Mouse (Mus musculus) ES-Bruce4 (cell line): Measurements from ENCODE around the gene Rras. TPM values are rescaled to one million over a fixed set of nuclear protein-coding genes. Genes with fewer than 3 reads are reported as not detected.

Experiments
- H3K27ac ChIP-seq: 2 replicates; pipeline ENCODE4 v1.5.1; 2012; ENCODE audit warnings: low read length, inconsistent platforms; ENCODE audit not compliant: insufficient read depth
- H3K27me3 ChIP-seq: 2 replicates; pipeline ENCODE4 v1.6.1; 2012; ENCODE audit warnings: mild to moderate bottlenecking, low read length, inconsistent platforms; ENCODE audit not compliant: control insufficient read depth, poor library complexity, insufficient read depth, severe bottlenecking
- H3K36me3 ChIP-seq: 2 replicates; pipeline ENCODE4 v1.6.1; 2012; ENCODE audit warnings: inconsistent platforms, mild to moderate bottlenecking, low read length, moderate library complexity; ENCODE audit not compliant: control insufficient read depth, poor library complexity, insufficient read depth, severe bottlenecking
- H3K4me1 ChIP-seq: one replicate; pipeline ENCODE4 v1.8.1; 2011; ENCODE audit warnings: low read length; ENCODE audit not compliant: control insufficient read depth, insufficient read depth
- H3K4me3 ChIP-seq: 2 replicates; pipeline ENCODE4 v1.5.1; 2011; ENCODE audit warnings: low read depth, mild to moderate bottlenecking, low read length
- H3K9ac ChIP-seq: 2 replicates; pipeline ENCODE4 v1.6.1; 2012; ENCODE audit warnings: low read depth, mild to moderate bottlenecking, inconsistent platforms; ENCODE audit not compliant: poor library complexity, severe bottlenecking
- H3K9me3 ChIP-seq: replicated peaks from 2 replicates; pipeline ENCODE4 v1.6.1; 2012; ENCODE audit warnings: mild to moderate bottlenecking, low read length, inconsistent platforms; ENCODE audit not compliant: control insufficient read depth, poor library complexity, insufficient read depth, severe bottlenecking
- CTCF ChIP-seq: IDR thresholded peaks from one replicate; pipeline ENCODE4 v1.8.1; 2011; ENCODE audit warnings: low read depth, low read length
- EP300 ChIP-seq: IDR thresholded peaks from 2 replicates; pipeline ENCODE4 v1.6.1; 2011; ENCODE audit warnings: low read depth, low read length; ENCODE audit not compliant: insufficient read depth
- POLR2A ChIP-seq: IDR thresholded peaks from one replicate; pipeline ENCODE4 v1.8.1; 2011; ENCODE audit warnings: low read length; ENCODE audit not compliant: insufficient read depth
- polyA plus RNA-seq: library from polyadenylated mRNA; stranded (reverse); fragments of >200 nt; gene quantifications from 2 replicates; pipeline ENCODE4 v1.2.4, GENCODE M21; 2011; ENCODE audit warnings: low read depth; ENCODE audit not compliant: missing spikeins, insufficient read depth, insufficient read length

Rras gene
- polyA plus RNA-seq, 1 experiment = 72.4 TPM

- Histone ChIP-seq H3K27ac (peak overlapping the region; percentile 87), H3K36me3 (peaks cover 34% of the 10 kb centered on the region), H3K4me3 (no peak overlapping the region), H3K9me3 (no peaks in the 10 kb centered on the region), H3K4me1 (peaks cover 2% of the 10 kb centered on the region), H3K27me3 (no peaks in the 10 kb centered on the region), H3K9ac (no peak overlapping the region)
- TF ChIP-seq EP300 (no peak), POLR2A (no peak), CTCF (no peak)
Observed at GRCm38 (mm10) chr7:44975117-44975419, 42.7 kb upstream of the Rras start.

- TF ChIP-seq EP300 = no peak
- peak; percentile 0 for TF ChIP-seq CTCF
- no peak overlapping the region for H3K4me3 ChIP-seq
- H3K36me3 ChIP-seq = peaks cover 60% of the 10 kb centered on the region
Observed at GRCm38 (mm10) chr7:44978300-44978699, 39.5 kb upstream of the Rras start.

GRCm38 (mm10) chr7:44981539-44981938 lies 36.2 kb upstream of the Rras start:
- peaks cover 6% of the 10 kb centered on the region for H3K4me1 ChIP-seq
- TF ChIP-seq CTCF = no peak
- no peak for TF ChIP-seq POLR2A
- no peak for TF ChIP-seq EP300
- H3K9ac ChIP-seq = no peak overlapping the region
- H3K9me3 ChIP-seq = no peaks in the 10 kb centered on the region
- peaks cover 55% of the 10 kb centered on the region for H3K36me3 ChIP-seq
- H3K27ac ChIP-seq = no peak overlapping the region
- H3K4me3 ChIP-seq = no peak overlapping the region
- H3K27me3 ChIP-seq = no peaks in the 10 kb centered on the region

More at GRCm38 (mm10) chr7:44978300-44978699, 39.5 kb upstream of the Rras start:
- Histone ChIP-seq H3K9me3 (no peaks in the 10 kb centered on the region), H3K27ac (peak overlapping the region; percentile 69), H3K9ac (no peak overlapping the region), H3K27me3 (no peaks in the 10 kb centered on the region), H3K4me1 (no peaks in the 10 kb centered on the region)

- H3K36me3 ChIP-seq = peaks cover 42% of the 10 kb centered on the region
- H3K9ac ChIP-seq = no peak overlapping the region
- H3K9me3 ChIP-seq = no peaks in the 10 kb centered on the region
- TF ChIP-seq EP300 (no peak), POLR2A (no peak), CTCF (peak; percentile 99)
- peak overlapping the region; percentile 51; the same call in 1 of the 2 replicates for H3K27ac ChIP-seq
- H3K27me3 ChIP-seq = no peaks in the 10 kb centered on the region
- H3K4me3 ChIP-seq = no peak overlapping the region
- H3K4me1 ChIP-seq = peaks cover 6% of the 10 kb centered on the region
Observed at GRCm38 (mm10) chr7:44983085-44983484, 34.7 kb upstream of the Rras start.

- Histone ChIP-seq H3K4me3 (peak overlapping the region; percentile 6; the same call in 1 of the 2 replicates), H3K4me1 (peaks cover 6% of the 10 kb centered on the region), H3K27ac (peak overlapping the region; percentile 51), H3K9me3 (no peaks in the 10 kb centered on the region), H3K9ac (peak overlapping the region; percentile 99), H3K27me3 (no peaks in the 10 kb centered on the region), H3K36me3 (peaks cover 32% of the 10 kb centered on the region)
- TF ChIP-seq EP300 (no peak), CTCF (no peak), POLR2A (no peak)
Observed at GRCm38 (mm10) chr7:44983944-44984832, 33.6 kb upstream of the Rras start.

GRCm38 (mm10) chr7:44984833-44985164 lies 33.0 kb upstream of the Rras start:
- Histone ChIP-seq H3K4me3 (peak overlapping the region; percentile 83), H3K27me3 (no peaks in the 10 kb centered on the region), H3K4me1 (peaks cover 6% of the 10 kb centered on the region), H3K9me3 (no peaks in the 10 kb centered on the region), H3K27ac (peak overlapping the region; percentile 51; the same call in 1 of the 2 replicates), H3K9ac (peak overlapping the region; percentile 99), H3K36me3 (peaks cover 28% of the 10 kb centered on the region)
- TF ChIP-seq POLR2A (no peak), CTCF (no peak), EP300 (no peak)
